Mouse (Mus musculus) cerebellum, adult 11 months (tissue): ENCODE measurements around the gene Tsen34.

Source experiments
- DNase-seq: peaks from one replicate; pipeline ENCODE4 v3.0.0; 2022

Tsen34 gene

GRCm38 (mm10) chr7:3692382-3692986, at the start of gene Tsen34:
Gene Tsen34 (plus strand): TSS chr7:3692863.
- DNase-seq: no peak

DNA sequence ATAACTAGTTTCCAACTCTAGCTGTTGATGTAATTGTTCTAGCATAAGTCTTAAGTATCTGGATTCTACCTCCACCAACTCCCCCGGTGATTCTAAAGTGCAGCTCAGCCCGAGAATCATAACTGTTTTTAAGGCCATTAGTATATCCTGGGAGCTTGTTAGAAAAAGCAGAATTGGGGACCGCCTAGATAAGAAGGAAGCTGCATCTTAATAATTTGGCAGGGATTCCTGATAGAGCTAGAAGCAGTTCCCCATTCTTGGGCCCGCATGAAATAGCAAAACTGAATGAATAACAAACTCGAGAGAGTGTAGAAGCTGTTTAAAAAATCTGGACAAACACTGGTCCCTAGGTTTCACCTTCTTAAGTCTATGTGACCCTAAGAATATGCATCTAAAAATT, 49.3 kb upstream of the Tsen34 start:
- DNase-seq: no peak

- no peak for DNase-seq
These were observed 48.8 kb upstream of the Tsen34 start for GRCm38 (mm10) chr7:3643843-3644242.

- DNase-seq: no peak
These were observed 48.4 kb upstream of the Tsen34 start for GRCm38 (mm10) chr7:3644348-3644671.

GRCm38 (mm10) chr7:3644672-3645487, 47.8 kb upstream of the Tsen34 start, which contains the start of gene Cnot3:
Gene Cnot3 (plus strand): TSS chr7:3645268.
- DNase-seq: peak; percentile 99

DNA sequence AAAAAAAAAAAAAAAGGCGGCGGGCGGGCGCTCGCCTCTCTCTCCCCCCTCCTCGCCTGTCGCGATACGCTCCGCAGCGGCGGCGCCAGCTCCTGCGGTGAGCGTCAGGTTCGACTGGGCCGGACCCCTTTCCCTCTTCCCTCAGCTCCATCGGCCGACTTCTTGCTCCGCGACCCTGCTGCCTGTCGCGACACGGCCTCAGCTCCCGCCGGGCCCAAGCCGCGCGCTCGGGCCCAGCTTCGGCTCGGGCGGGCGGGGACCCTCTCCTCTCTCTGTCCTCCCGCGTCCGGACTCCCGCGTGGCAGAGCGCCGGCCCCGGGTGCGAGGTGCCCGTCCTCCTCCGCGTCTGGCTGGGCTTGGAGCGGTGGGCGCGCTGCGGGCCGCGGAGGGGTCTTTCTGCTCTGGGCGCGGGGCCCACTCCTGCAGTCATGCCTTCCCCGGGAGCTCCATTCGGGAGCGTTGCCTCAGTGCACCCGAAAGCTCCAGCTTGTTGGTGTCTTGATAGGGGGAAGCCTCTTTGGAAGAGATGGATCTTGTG, 47.1 kb upstream of the Tsen34 start:
- no peak for DNase-seq

DNA sequence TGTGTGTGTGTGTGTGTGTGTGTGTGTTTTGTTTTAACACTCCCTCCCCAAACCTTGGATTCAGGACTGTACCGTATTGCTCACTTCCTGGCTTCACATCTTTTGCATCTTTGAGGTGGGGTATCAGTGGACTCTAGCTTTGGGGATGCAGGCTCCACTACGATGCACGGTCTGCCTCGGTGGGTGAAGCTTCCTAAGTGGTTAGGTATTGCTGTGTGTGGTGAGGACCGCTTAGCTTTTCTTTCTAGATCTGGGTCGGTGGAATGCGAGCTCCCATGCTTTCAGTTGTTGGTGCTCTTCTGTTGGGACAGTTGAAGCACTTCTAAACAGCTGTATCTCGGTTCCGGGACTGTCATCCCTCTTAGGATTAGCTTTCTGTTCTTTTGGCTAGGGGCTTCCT, 46.5 kb upstream of the Tsen34 start:
- no peak for DNase-seq

- DNase-seq: no peak
These were observed 46.0 kb upstream of the Tsen34 start for GRCm38 (mm10) chr7:3646641-3647040.

DNA sequence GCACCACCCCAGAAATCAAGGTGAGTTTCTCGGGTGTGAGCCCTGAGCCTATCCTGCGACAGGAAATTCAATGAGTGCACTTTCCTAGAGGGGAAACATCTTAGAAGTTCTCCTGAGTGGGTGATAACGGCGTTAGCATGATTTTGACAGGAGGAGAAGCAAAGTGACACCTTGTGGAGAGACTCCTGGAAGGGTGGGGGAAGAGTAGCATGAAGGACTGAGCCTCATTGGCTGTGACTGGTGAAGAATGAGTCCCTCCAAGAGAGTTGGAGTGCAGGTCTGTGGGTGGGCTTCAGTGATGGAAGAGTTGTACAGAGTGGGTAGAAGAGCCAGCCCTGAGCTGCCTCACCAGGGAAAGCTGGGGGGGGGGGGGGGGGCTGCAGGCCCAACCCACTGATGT, 35.7 kb upstream of the Tsen34 start:
- no peak for DNase-seq

GRCm38 (mm10) chr7:3658578-3658977, 34.1 kb upstream of the Tsen34 start:
- DNase-seq: no peak

DNA sequence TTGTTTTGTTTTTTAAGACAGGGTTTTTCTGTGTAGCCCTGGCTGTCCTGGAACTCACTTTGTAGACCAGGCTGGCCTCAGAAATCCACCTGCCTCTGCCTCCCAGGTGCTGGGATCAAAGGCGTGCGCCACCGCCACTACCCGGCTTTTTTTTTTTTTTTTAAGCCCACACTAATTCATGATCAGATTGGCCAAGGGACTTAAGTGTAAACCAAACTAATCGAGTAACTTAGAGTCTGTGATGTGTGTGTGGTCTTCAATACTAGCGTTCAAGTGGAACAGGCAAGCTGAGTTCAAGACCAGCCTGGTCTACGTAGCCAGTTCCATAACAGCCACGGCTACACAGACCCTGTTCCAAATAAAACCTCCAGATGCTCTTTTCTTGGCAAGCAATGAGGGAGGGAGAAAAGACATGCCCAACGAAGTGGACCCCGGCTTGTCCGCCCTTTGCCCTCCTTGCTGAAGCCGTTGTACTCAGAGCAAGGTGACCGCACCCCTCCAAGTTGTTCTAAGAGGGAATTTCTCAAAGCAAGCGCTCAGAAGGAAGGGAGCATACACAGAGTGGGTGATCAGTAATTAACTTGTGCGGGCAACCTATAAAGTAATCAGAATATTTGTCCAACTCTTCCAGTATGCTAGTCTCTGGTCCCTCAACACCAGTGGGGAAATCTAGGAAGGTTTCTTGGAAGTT, 28.0 kb upstream of the Tsen34 start:
- no peak for DNase-seq

DNA sequence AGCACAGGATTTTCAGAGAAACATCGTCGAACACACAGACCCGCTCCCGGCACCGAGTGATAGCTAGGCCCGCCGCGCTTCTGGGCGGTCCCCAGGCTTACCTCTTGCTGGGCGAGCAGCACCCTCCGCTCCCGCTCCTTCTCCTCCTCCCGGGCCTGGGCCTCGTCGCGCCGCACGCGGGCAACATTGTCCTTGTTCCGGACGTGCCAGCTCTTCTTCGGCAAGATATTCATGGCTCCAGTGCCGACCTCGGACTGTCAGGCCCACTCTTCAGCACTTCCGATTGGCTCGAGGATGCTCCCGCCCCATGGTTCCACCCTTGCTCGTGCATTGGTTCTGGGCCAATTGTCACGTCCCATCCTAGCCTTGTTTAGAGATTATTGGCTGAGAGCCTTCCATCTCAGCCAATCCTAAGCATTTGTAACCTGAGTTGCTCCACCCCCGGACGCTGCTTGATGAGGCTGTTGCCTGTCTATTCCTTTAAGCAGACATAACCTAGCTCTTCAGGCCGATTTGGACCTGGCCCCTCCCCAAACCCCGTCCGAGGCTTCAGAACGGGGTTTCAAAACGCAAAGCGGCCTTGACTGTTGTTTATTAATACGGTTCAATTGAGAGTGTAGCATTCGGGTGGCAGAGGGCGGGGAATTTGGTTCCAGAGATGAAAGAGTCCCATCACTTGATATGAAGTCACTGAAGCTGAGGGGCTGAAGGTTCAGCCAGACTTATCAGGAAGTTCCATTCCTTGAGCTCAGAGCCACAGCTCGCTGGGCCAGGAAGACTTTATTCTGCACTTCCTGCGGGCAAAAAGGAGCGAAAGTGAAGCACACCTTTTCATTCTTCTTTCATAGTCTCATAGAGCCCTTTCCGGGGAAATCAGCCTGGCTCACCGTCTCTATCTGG, 27.2 kb upstream of the Tsen34 start, which contains the start of gene Leng1:
TSS of gene Leng1 (minus strand) at position 626 of the 900 bp plus-strand sequence.
- DNase-seq: peak; percentile 95

DNA sequence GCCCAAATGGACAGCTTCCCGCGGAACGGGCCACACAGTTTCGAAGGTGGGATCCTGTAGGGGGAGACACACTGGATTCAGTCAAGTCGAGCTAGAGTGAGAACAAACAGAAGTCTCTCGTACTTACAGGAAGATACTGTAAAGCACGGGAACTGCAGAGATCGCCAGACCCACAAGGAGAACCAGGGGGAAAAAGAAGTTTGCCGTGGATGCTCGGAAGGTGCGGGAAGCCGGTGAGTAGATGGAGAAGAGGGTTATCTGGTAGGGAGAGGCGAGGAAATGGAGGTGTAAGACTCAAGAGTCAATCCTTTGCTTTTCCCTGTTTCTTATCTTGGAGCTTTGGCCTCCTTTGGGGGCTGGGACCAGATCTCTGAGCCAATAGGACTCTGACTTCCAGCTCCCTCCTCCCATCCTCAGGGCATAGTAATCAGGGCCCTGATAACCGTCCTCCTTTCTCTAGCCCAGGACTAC, 25.7 kb upstream of the Tsen34 start:
- DNase-seq: no peak

GRCm38 (mm10) chr7:3674507-3675227, 18.0 kb upstream of the Tsen34 start:
- peak; percentile 78 for DNase-seq

DNA sequence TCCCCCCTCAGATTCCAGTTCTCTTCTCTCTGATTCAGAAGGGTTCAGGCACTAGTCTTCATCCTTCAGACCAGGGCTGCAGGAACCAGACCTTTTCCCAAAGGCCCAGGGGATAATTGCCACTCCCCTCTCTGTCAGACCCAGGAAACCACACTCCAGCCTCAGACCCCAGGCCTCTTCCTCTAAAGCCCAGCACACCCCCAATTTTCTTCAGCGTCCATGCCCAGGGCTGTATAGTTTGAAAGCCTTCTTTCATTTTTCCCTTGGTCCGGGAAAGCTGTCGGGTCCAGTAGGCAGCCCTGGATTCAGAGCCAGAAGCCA, 17.5 kb upstream of the Tsen34 start:
- DNase-seq: no peak

DNA sequence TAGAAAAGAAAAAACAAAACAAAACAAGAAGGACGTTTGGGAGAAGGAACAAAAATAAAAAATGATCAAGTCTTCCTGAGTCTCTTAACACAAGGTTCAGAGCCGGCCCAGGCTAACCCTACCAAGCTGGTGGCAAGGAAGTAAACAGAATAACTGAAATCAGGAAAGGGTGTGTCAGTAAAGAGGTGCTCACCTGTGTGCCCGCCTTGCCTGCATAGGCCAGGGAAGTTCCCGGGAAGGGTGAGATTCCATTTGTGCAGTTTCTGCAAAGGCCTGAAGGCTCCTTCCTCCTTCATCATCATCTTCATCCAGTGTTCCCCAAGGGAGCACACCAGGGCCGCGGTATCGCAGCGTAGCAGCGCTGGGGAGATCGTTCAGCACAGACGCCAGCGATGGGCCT, 16.3 kb upstream of the Tsen34 start:
- DNase-seq: no peak

GRCm38 (mm10) chr7:3677342-3677741, 15.3 kb upstream of the Tsen34 start, which contains the start of gene Tmc4:
Gene Tmc4 (minus strand): TSS chr7:3677553.
- DNase-seq: no peak

GRCm38 (mm10) chr7:3683908-3684550, 8.6 kb upstream of the Tsen34 start:
- DNase-seq: no peak

DNA sequence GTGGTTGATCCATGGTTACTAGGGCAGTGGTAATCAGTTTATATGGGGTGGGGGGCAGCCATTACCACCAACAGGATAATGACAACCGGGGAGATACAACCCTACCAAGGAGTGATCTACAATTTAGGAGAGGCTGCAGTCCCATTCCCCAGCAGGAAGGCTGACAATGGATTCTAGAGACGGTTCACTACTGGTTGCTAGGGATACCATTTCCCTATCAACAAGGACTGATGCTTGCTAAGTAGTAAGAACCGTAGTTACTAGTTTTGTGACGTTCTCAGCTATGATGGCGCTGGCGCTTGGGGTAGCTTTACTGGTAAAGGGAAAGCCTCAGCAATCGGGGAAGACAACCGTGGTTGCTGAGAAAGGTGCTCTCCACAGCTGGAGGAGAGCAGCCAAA, 8.0 kb upstream of the Tsen34 start:
- no peak for DNase-seq

DNA sequence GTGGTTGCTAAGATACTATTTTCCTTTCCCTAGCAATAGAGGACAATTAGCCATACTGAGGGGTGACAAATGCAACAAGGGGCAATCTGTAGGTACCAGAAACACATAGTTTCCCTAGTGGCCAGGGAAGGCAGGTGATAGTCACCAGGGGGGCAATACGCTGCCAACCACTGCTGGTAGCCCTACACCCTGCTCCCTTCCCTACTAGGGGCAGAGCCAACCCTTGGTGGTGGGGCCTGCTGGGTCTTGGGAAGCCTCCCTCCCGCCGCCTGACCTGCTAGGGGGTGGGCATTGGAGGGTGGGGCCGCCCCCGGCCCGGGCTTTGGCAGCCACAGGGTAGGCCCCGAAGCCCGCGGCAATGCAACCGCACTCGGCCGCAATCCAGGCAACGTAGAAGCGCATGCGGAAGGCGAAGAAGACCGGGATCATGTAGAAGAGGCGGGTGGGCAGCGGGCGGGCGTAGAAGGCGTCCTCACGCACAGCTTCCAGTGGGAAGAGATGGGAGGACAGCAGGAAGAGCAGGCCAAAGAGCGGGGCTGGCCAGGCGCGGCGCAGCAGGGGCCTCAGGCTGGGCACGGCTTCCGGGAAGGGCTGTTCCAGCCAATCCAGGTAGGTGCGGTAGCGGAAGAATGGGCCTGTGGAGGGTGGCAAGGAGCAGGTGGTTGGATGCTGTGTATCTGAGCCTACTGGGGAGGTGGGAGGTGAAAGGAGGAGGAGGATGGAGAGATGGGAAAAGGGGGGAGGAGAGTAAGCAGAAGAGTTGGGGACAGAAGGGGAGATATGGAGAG, 7.1 kb upstream of the Tsen34 start:
- DNase-seq: peak; percentile 66
